Mouse (Mus musculus) spleen, embryonic (tissue): ENCODE results near the gene 0610010K14Rik.

ENCODE experiments used
- CTCF ChIA-PET: fragments of 350-600 bp; sonication (Branson Sonifier 250); formaldehyde crosslinking; loops from one replicate; lab custom pipeline; 2022; lab: Charles Lee

Gene 0610010K14Rik

GRCm38 (mm10) chr11:70235254-70235900 lies 2.3 kb downstream of the 0610010K14Rik start:
- CTCF ChIA-PET, result interaction anchor here (0.7 kb wide), 1 partner anchor 628 kb away, joined by 6 read pairs; no protein-coding TSS in a partner anchor

- CTCF ChIA-PET, result no interaction called here
Observed at GRCm38 (mm10) chr11:70234497-70234896, 3.2 kb downstream of the 0610010K14Rik start.

- CTCF ChIA-PET, result no interaction called here
Observed at GRCm38 (mm10) chr11:70234037-70234436, 3.7 kb downstream of the 0610010K14Rik start.

- CTCF ChIA-PET, result interaction anchor here (0.7 kb wide), 1 partner anchor 11 kb away, joined by 3 read pairs; no protein-coding TSS in a partner anchor
Observed at GRCm38 (mm10) chr11:70233016-70233415, 4.7 kb downstream of the 0610010K14Rik start.

GRCm38 (mm10) chr11:70232546-70232945 lies 5.2 kb downstream of the 0610010K14Rik start:
- CTCF ChIA-PET, result no interaction called here

GRCm38 (mm10) chr11:70230239-70230727 lies 7.4 kb downstream of the 0610010K14Rik start:
- CTCF ChIA-PET, result interaction anchor here (0.6 to 1.1 kb wide), 5 partner anchors 17 to 875 kb away, joined by 3 to 4 read pairs (median 3); partner anchors contain the start of gene Slc16a11

- CTCF ChIA-PET, result interaction anchor here (0.8 kb wide), 1 partner anchor 16 kb away, joined by 3 read pairs; no protein-coding TSS in a partner anchor
Observed at GRCm38 (mm10) chr11:70229260-70230010, 8.3 kb downstream of the 0610010K14Rik start, which contains the start of gene Bcl6b. Bcl6b (minus strand) TSS chr11:70229798.

GRCm38 (mm10) chr11:70228828-70229227 lies 8.9 kb downstream of the 0610010K14Rik start:
- CTCF ChIA-PET, result no interaction called here

GRCm38 (mm10) chr11:70227661-70228245 lies 10.0 kb downstream of the 0610010K14Rik start:
- CTCF ChIA-PET, result no interaction called here

- CTCF ChIA-PET, result no interaction called here
Observed at GRCm38 (mm10) chr11:70227126-70227525, 10.6 kb downstream of the 0610010K14Rik start.

- CTCF ChIA-PET, result no interaction called here
Observed at GRCm38 (mm10) chr11:70226602-70226890, 11.2 kb downstream of the 0610010K14Rik start.

GRCm38 (mm10) chr11:70225798-70226601 lies 11.7 kb downstream of the 0610010K14Rik start:
- CTCF ChIA-PET, result no interaction called here

- CTCF ChIA-PET, result no interaction called here
Observed at GRCm38 (mm10) chr11:70223724-70224123, 14.0 kb downstream of the 0610010K14Rik start.

- CTCF ChIA-PET, result interaction anchor here (0.7 to 0.9 kb wide), 2 partner anchors 11 to 291 kb away, joined by 3 to 7 read pairs; no protein-coding TSS in a partner anchor
Observed at GRCm38 (mm10) chr11:70221603-70222500, 15.9 kb downstream of the 0610010K14Rik start.

GRCm38 (mm10) chr11:70220731-70221602 lies 16.7 kb downstream of the 0610010K14Rik start, which contains the start of gene Slc16a13:
Slc16a13 (minus strand) TSS chr11:70221064.
- CTCF ChIA-PET, result interaction anchor here (0.6 to 0.9 kb wide), 2 partner anchors 12 to 17 kb away, joined by 3 read pairs; partner anchors contain the start of gene 0610010K14Rik

GRCm38 (mm10) chr11:70220323-70220722 lies 17.4 kb downstream of the 0610010K14Rik start:
- CTCF ChIA-PET, result interaction anchor here (0.6 kb wide), 1 partner anchor 17 kb away, joined by 3 read pairs; the partner anchor contains the start of gene 0610010K14Rik

- CTCF ChIA-PET, result interaction anchor here (0.5 to 0.6 kb wide), 2 partner anchors 18 to 576 kb away, joined by 3 to 9 read pairs; partner anchors contain the start of gene 0610010K14Rik
Observed at GRCm38 (mm10) chr11:70219873-70220272, 17.8 kb downstream of the 0610010K14Rik start.

GRCm38 (mm10) chr11:70218741-70219470 lies 18.8 kb downstream of the 0610010K14Rik start:
- CTCF ChIA-PET, result no interaction called here
